Mouse (Mus musculus): Measurements from ENCODE around the gene Pla2g12a.

GRCm38 (mm10) chr3:129838017-129838416 is 40.4 kb upstream of the Pla2g12a start:
- TF ChIP-seq CTCF (IDR thresholded peaks at IDR 0.05; ENCODE audit: low read depth), result no peak
- TF ChIP-seq EP300 (IDR thresholded peaks at IDR 0.05; ENCODE audit: low read depth), result no peak

Measured in liver, postnatal 0 days (tissue).